Mouse (Mus musculus) embryo, embryonic 10 days (tissue): ENCODE data around the gene Pank1.

Experiments used
- DNase-seq: peaks from one replicate; pipeline ENCODE4 v3.0.0-alpha.2; 2015; ENCODE audit warnings: low spot score

Gene Pank1

DNA sequence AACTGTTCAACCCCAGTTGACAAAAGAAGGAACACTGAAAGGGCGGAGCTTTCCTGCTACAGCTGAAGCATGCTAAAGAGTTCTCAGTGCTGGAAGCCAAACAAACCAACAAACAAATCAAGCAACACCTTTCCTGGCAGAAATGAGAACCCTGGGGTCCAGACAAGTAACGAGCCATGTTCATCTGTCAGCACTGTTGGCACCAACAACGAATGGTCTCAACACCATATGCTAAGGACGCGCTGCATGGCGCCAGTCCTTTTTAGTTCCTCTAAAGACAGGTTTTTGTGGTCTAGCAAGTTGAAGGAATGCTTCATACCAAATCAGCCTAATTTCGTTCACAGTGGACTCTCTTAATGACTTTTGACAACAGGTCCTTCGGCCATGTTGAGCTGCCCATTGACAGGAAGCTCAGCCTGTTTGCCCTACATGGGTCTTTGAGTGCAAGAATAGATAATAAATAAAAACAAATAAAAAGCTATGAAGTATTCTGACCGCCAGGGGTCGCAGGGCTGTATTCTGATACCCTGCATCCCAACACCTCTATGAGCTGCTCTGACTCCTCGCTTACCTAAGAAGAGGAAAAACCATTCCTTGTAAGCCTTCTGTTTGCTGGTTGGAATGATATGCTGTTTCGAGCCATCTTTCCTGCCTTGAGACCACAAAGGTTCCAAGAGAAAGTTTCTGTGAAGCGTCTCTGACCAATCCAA lies 53.2 kb downstream of the Pank1 start:
- DNase-seq: peak; percentile 44

DNA sequence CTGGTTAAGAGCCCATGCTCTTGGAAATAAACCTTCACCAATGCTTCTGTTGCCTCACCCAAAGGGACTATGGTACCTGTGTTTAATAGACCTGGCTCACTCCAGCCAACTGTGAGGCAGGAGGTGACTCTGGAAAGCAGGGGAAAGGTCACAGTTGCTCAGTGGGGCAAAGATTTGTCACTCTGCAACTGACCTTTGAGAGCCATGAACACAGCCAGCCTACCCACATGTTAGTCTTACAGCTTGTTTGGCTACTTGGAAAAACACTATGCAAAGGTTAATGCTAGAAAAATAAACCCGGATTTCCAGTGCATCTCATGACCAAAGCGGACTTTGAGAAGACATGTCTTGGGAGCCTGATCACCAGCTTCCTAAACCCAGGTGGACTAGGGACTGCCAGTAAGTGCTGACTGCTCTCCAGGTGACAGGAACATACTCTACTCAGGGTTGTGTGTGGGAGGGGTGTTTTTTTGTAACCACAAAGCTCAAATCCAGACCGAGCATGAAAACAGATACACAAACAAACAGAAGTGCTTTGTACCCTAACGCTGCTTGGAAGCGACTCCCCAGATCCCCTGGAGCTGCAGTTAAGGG lies 59.6 kb downstream of the Pank1 start:
- DNase-seq: no peak

DNA sequence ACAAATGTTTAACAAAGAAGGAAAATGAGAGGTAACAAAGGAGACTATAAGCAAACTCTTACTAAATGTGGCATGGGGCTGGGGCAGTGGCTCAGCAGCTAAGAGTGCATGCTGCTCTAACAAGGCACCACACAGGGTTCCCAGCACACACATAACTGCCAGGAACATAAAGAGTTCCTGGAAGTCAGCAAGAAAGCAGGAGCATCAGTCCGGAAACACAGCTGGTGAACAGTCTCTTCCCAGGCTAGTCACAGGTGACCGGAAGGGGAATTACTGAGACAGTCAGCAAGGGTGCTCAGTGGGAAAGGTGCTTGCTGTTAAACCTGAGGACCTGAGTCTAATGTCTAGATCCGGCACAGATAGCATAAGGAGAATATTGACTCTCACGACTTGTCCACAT lies 63.9 kb downstream of the Pank1 start:
- DNase-seq: no peak

DNA sequence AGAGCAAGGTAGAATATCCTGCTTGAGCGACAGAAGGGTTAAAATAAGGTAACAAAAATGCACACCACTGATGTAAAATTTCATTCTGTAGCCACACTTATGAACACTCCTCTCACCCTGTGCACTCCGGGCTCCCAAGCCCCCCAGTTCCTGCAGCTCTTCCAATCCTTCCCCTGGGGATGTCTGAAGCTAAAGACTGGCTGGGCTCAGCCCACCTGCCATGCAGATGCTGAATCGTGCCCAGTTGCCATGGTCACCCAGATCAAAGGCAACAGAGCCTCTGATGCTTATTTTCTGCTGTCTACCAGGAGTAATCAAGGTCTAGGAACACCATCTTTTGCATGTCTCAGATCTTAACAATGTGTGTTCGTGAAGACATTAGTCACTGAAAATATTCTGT lies 64.6 kb downstream of the Pank1 start:
- peak; percentile 23 for DNase-seq

DNA sequence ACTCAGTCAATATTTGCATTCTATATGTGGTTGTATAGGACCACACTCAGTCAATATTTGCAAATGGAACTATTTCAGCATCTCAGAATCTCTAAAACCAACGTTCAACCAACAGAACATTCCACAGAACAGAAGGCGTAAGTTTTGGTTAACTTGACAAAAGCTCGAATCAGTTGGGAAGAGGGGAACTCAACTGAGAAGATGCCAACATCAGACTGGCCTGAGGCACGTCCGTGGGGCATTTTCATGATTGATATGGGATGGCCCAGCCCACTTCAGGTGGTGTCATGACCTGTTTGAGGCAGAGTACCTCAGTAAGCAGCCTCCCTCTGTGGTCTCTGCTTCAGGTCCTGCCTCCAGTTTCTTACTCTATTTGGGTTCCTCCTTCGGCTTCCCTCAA lies 65.3 kb downstream of the Pank1 start:
- no peak for DNase-seq

DNA sequence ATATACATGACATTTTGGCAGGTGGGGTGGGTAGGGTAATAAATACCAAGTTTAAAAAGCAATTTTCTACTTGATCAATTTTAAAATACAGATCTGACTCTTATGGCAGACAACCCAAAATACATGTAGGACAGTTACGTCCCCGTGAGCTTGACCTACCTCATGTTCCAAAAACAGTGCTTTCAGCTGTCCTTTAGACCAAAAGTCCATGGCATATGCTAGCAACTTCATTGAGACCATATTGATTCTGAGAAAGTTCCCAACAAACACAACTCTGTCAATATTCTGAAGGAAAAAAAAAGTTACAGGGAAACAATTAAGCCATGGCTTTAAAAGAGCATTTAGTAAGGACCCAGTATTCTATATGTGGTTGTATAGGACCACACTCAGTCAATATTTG lies 65.7 kb downstream of the Pank1 start:
- no peak for DNase-seq

DNA sequence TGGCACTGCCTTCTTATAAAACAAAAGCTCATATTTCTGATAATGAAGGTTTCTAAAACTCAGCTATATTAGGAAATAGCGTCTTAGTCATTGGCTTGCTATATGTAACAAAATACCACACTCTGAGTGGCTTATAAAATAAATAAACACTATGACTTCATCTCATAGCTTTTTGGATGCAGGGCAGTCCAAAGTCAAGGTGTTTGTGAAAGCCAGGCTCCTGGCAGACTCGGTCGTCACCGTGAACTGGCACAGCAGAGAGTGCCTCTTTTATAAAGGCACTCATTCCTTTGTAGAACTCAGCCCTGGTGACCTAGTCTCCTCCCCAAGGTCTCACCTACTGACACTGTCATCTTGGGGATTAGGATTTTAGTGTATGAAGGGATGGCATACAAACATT lies 66.5 kb downstream of the Pank1 start:
- DNase-seq: no peak

GRCm38 (mm10) chr19:34807173-34807572 lies 72.1 kb downstream of the Pank1 start:
- DNase-seq: no peak

- DNase-seq: no peak
Measured at GRCm38 (mm10) chr19:34805071-34805470, 74.2 kb downstream of the Pank1 start.

DNA sequence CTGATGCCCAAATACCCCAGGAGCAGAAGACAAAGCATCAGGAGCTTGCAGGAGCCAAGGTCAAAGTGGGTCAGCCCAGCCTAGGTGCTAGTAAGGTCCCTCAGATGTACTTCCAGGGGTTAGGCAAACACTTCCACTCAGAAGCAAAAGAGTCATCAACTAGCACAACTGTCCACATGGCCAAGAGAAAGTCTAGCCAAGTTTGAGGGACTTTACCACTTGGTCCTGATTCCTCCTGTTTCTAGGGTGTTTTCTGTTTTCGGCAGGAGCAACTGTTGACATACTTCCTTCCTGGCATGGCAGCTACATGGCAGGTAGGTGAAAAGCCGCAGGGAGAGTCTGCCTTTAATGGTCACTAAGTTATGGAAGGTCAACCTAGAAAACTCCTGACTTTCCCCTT lies 74.7 kb downstream of the Pank1 start:
- DNase-seq: no peak

DNA sequence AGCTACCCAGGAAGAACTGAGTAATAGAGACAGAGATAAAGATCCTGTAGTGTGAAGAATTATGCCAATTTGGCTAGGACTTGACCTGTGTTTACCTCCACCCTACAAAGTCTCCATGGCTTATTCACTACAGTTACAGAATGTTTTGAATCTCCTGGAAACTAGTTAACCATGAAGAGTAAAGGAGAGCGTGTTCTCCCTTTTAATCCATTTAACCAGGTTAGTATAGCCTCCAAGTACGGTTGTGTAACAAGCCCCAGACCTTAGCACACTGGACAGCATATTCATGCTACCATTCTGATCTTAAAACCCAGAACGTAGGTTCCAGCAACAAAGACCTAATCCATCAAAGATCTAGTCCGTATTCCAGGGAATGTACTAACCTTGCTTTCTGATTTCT lies 75.9 kb downstream of the Pank1 start:
- DNase-seq: no peak

DNA sequence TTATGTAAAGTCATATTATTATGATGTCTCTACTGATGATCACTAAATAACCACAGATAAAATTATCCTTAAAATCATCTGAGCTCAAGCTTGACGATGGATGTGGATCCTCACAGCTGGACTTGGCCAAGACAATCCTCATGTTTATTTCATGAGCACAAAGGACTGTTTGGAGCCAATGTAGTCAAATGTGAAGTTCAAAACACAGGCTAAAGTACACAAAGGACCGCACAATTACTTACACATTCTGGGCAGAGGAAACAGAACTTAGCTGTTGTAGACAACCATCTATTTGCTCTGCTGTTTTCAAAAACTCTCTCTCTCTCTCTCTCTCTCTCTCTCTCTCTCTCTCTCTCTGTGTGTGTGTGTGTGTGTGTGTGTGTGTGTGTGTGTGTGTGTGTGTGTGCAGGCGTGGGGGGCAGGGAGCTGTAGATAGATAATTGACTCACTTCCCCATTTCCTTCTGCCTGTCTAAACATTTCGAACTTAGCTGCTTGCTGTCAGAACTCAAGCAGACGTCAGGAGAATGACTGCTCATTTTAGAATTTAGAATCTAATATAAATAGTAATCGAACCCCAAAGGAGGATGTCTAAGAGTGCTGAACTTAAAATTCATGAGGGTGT lies 79.5 kb downstream of the Pank1 start:
- DNase-seq: no peak

GRCm38 (mm10) chr19:34796396-34796795 lies 82.9 kb downstream of the Pank1 start:
- no peak for DNase-seq

DNA sequence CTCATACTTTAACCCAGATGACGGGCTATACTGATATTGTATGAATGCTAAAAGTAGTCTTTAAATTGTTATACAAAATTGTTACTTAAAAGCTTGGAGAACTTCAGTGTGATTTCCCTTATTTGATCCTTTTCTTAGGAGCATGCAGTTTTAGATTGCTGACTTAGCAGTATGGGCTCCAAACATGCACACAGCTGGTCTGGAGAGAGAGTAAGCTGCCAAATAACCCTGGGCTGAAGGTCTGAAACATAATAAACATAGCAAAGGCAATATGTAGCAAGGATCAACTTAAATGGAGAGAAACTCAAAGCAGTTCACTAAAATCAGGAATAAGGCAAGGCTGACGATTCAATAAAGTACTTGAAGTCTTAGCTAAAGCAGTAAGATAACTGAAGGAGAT lies 96.8 kb downstream of the Pank1 start:
- no peak for DNase-seq

DNA sequence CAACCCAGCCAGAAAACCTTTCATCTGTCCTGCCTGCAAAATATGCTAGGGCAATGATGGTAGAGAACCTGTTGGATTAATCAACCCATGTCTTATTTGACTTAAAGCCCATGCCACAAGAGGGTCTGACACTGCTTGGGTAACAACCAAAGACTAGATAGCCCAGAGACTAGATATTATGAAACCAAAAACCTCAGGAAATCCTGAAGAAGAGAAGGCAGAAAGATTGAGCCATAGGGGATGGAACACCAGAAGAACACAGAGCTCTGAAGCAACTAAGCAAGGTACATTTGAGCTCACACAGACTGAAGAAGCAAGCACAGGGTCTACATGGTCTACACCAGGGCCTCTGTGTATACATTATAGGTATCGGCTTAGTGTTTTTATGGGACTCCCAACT lies 100.3 kb downstream of the Pank1 start:
- DNase-seq: no peak

- no peak for DNase-seq
Measured at GRCm38 (mm10) chr19:34778098-34778497, 101.2 kb downstream of the Pank1 start.

DNA sequence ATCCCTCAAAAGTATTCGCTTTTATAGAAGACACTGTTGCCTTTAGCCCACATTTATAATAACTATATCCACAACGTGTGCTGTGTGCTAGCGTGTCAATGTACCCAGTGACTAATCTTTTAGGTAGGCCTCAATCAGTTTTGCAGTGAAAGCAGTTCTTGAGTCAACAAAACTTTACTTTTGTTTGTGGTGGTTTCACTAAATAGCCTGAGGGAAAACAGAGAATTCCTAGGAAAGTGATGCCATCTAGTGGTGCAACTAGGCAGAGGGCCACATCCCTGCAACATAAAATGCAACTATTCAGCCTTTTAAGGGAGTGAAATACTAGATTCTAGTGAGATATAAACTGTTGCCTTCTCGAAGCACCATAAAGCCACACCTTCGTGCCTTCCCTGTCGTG lies 106.5 kb downstream of the Pank1 start:
- DNase-seq: peak; percentile 78

GRCm38 (mm10) chr19:34770764-34771163 lies 108.5 kb downstream of the Pank1 start:
- DNase-seq: no peak

- DNase-seq: no peak
Measured at GRCm38 (mm10) chr19:34758754-34759153, 120.5 kb downstream of the Pank1 start.
